Mouse (Mus musculus) G1E (cell line): ENCODE data around the gene Rasgrp2.

Experiments used
- CTCF ChIP-seq: IDR thresholded peaks from 2 replicates; pipeline ENCODE4 v1.5.1; 2012; ENCODE audit warnings: low read depth, low read length, inconsistent platforms, mixed read lengths
- GATA1 ChIP-seq: IDR thresholded peaks from 2 replicates; pipeline ENCODE4 v1.6.1; 2012; ENCODE audit warnings: borderline replicate concordance, low read length, inconsistent platforms, mixed read lengths
- POLR2AphosphoS5 ChIP-seq: IDR thresholded peaks from 2 replicates; pipeline ENCODE4 v1.6.1; 2012; ENCODE audit warnings: low read depth, low read length, inconsistent platforms; ENCODE audit not compliant: insufficient replicate concordance

- TF ChIP-seq CTCF (no peak), POLR2AphosphoS5 (no peak), GATA1 (no peak)
These were observed 17.1 kb downstream of the Rasgrp2 start for GRCm38 (mm10) chr19:6416124-6416770.
